Mouse (Mus musculus): Measurements from ENCODE around the gene Olfr1239. TPM values are rescaled to one million over a fixed set of nuclear protein-coding genes. Genes with fewer than 3 reads are reported as not detected.

Gene Olfr1239
- not detected in 2 replicates for polyA plus RNA-seq (2014; fragmentation: Nextera tagmentation; extraction: Ambion mirVana)

- H3K4me2 ChIP-seq (ENCODE audit: low read length), result no peak within 1 kb of the TSS
- H3K27me3 ChIP-seq (replicated peaks; ENCODE audit: control insufficient read depth, insufficient read depth, low read length), result no peaks in the 10 kb centered on the region
- no peak within 1 kb of the TSS for H3K9ac ChIP-seq (ENCODE audit: low read length)
- no peak within 1 kb of the TSS for H3K4me3 ChIP-seq (ENCODE audit: low read depth, low read length)
- no peaks in the 10 kb centered on the region for H3K9me3 ChIP-seq (replicated peaks; ENCODE audit: control insufficient read depth, low read length)
- no peaks in the 10 kb centered on the region for H3K4me1 ChIP-seq (ENCODE audit: control insufficient read depth, insufficient read depth, low read length)
- H3K36me3 ChIP-seq (ENCODE audit: control insufficient read depth, insufficient read depth, low read length), result no peaks in the 10 kb centered on the region
- DNase-seq (ENCODE audit: low spot score), result no peak
- ATAC-seq, result no peak
- H3K27ac ChIP-seq (ENCODE audit: low read depth, low read length), result no peak within 1 kb of the TSS
- 98% methylated on average over 2 of the region's 2 CpGs for WGBS
Observed at GRCm38 (mm10) chr2:89420307-89420706, at the start of gene Olfr1239. Olfr1239 (minus strand) TSS chr2:89420407.

GRCm38 (mm10) chr2:89442900-89443299, 22.7 kb upstream of the Olfr1239 start, which contains the start of gene Olfr1240:
Olfr1240 (minus strand) TSS chr2:89443000.
- Histone ChIP-seq H3K36me3 (ENCODE audit: control insufficient read depth, insufficient read depth, low read length) (no peaks in the 10 kb centered on the region), H3K9me3 (replicated peaks; ENCODE audit: control insufficient read depth, low read length) (no peaks in the 10 kb centered on the region), H3K9ac (ENCODE audit: low read length) (no peak within 1 kb of the TSS), H3K27ac (ENCODE audit: low read depth, low read length) (no peak within 1 kb of the TSS), H3K27me3 (replicated peaks; ENCODE audit: control insufficient read depth, insufficient read depth, low read length) (no peaks in the 10 kb centered on the region), H3K4me3 (ENCODE audit: low read depth, low read length) (no peak within 1 kb of the TSS), H3K4me1 (ENCODE audit: control insufficient read depth, insufficient read depth, low read length) (no peaks in the 10 kb centered on the region), H3K4me2 (ENCODE audit: low read length) (no peak within 1 kb of the TSS)
- ATAC-seq (no peak), DNase-seq (ENCODE audit: low spot score) (no peak)
- WGBS, result 89% methylated on average over 3 of the region's 3 CpGs

GRCm38 (mm10) chr2:89414557-89414956, 5.7 kb downstream of the Olfr1239 start:
- Histone ChIP-seq H3K36me3 (ENCODE audit: control insufficient read depth, insufficient read depth, low read length) (no peaks in the 10 kb centered on the region), H3K9ac (ENCODE audit: low read length) (no peak overlapping the region), H3K27me3 (replicated peaks; ENCODE audit: control insufficient read depth, insufficient read depth, low read length) (no peaks in the 10 kb centered on the region), H3K27ac (ENCODE audit: low read depth, low read length) (no peak overlapping the region), H3K4me1 (ENCODE audit: control insufficient read depth, insufficient read depth, low read length) (no peaks in the 10 kb centered on the region), H3K4me3 (ENCODE audit: low read depth, low read length) (no peak overlapping the region), H3K9me3 (replicated peaks; ENCODE audit: control insufficient read depth, low read length) (no peaks in the 10 kb centered on the region), H3K4me2 (ENCODE audit: low read length) (no peak overlapping the region)
- WGBS, result 54% methylated on average over 1 of the region's 1 CpGs
- ATAC-seq (no peak), DNase-seq (ENCODE audit: low spot score) (no peak)

- Histone ChIP-seq H3K4me1 (ENCODE audit: control insufficient read depth, insufficient read depth, low read length) (no peaks in the 10 kb centered on the region), H3K9me3 (replicated peaks; ENCODE audit: control insufficient read depth, low read length) (no peaks in the 10 kb centered on the region), H3K9ac (ENCODE audit: low read length) (no peak within 1 kb of the TSS), H3K27me3 (replicated peaks; ENCODE audit: control insufficient read depth, insufficient read depth, low read length) (no peaks in the 10 kb centered on the region), H3K4me2 (ENCODE audit: low read length) (no peak within 1 kb of the TSS), H3K36me3 (ENCODE audit: control insufficient read depth, insufficient read depth, low read length) (no peaks in the 10 kb centered on the region), H3K4me3 (ENCODE audit: low read depth, low read length) (no peak within 1 kb of the TSS), H3K27ac (ENCODE audit: low read depth, low read length) (no peak within 1 kb of the TSS)
- ATAC-seq (no peak), DNase-seq (ENCODE audit: low spot score) (no peak)
- WGBS, result 90% methylated on average over 2 of the region's 2 CpGs
Observed at GRCm38 (mm10) chr2:89409576-89409975, 10.6 kb downstream of the Olfr1239 start, which contains the start of gene Olfr1238. Olfr1238 (minus strand) TSS chr2:89409676.

GRCm38 (mm10) chr2:89400882-89401281, 19.3 kb downstream of the Olfr1239 start:
- no peaks in the 10 kb centered on the region for H3K4me1 ChIP-seq (ENCODE audit: control insufficient read depth, insufficient read depth, low read length)
- no peak overlapping the region for H3K9ac ChIP-seq (ENCODE audit: low read length)
- H3K36me3 ChIP-seq (ENCODE audit: control insufficient read depth, insufficient read depth, low read length), result no peaks in the 10 kb centered on the region
- WGBS, result 90% methylated on average over 1 of the region's 1 CpGs
- no peak overlapping the region for H3K4me2 ChIP-seq (ENCODE audit: low read length)
- no peak overlapping the region for H3K4me3 ChIP-seq (ENCODE audit: low read depth, low read length)
- H3K27ac ChIP-seq (ENCODE audit: low read depth, low read length), result no peak overlapping the region
- DNase-seq (ENCODE audit: low spot score) (no peak), ATAC-seq (no peak)
- no peaks in the 10 kb centered on the region for H3K9me3 ChIP-seq (replicated peaks; ENCODE audit: control insufficient read depth, low read length)
- no peaks in the 10 kb centered on the region for H3K27me3 ChIP-seq (replicated peaks; ENCODE audit: control insufficient read depth, insufficient read depth, low read length)

Other genes starting within 250 kb of the Olfr1239 start
- not detected in 2 replicates for gene Olfr1225, start 245.7 kb downstream of the Olfr1239 start, polyA plus RNA-seq (2014; fragmentation: Nextera tagmentation; extraction: Ambion mirVana)
- gene Olfr1226, start 220.4 kb downstream of the Olfr1239 start, polyA plus RNA-seq (2014; fragmentation: Nextera tagmentation; extraction: Ambion mirVana), result not detected in 2 replicates
- gene Olfr1228, start 166.3 kb downstream of the Olfr1239 start, polyA plus RNA-seq (2014; fragmentation: Nextera tagmentation; extraction: Ambion mirVana), result not detected in 2 replicates
- not detected in 2 replicates for gene Olfr1229, start 132.4 kb downstream of the Olfr1239 start, polyA plus RNA-seq (2014; fragmentation: Nextera tagmentation; extraction: Ambion mirVana)
- gene Olfr1230, start 123.1 kb downstream of the Olfr1239 start, polyA plus RNA-seq (2014; fragmentation: Nextera tagmentation; extraction: Ambion mirVana), result not detected in 2 replicates
- gene Olfr1231, start 113.3 kb downstream of the Olfr1239 start, polyA plus RNA-seq (2014; fragmentation: Nextera tagmentation; extraction: Ambion mirVana), result not detected in 2 replicates
- not detected in 2 replicates for gene Olfr1232, start 90.7 kb downstream of the Olfr1239 start, polyA plus RNA-seq (2014; fragmentation: Nextera tagmentation; extraction: Ambion mirVana)
- not detected in 2 replicates for gene Olfr1233, start 78.0 kb downstream of the Olfr1239 start, polyA plus RNA-seq (2014; fragmentation: Nextera tagmentation; extraction: Ambion mirVana)
- gene Olfr1234, start 55.5 kb downstream of the Olfr1239 start, polyA plus RNA-seq (2014; fragmentation: Nextera tagmentation; extraction: Ambion mirVana), result not detected in 2 replicates
- not detected in 2 replicates for gene Olfr1238, start 10.7 kb downstream of the Olfr1239 start, polyA plus RNA-seq (2014; fragmentation: Nextera tagmentation; extraction: Ambion mirVana)
- gene Olfr1240, start 22.6 kb upstream of the Olfr1239 start, polyA plus RNA-seq (2014; fragmentation: Nextera tagmentation; extraction: Ambion mirVana), result not detected in 2 replicates
- gene Olfr1241, start 66.7 kb upstream of the Olfr1239 start, polyA plus RNA-seq (2014; fragmentation: Nextera tagmentation; extraction: Ambion mirVana), result not detected in 2 replicates
- gene Olfr1242, start 77.9 kb upstream of the Olfr1239 start, polyA plus RNA-seq (2014; fragmentation: Nextera tagmentation; extraction: Ambion mirVana), result not detected in 2 replicates
- gene Olfr1243, start 111.1 kb upstream of the Olfr1239 start, polyA plus RNA-seq (2014; fragmentation: Nextera tagmentation; extraction: Ambion mirVana), result not detected in 2 replicates
- not detected in 2 replicates for gene Olfr1245, start 158.0 kb upstream of the Olfr1239 start, polyA plus RNA-seq (2014; fragmentation: Nextera tagmentation; extraction: Ambion mirVana)
- not detected in 2 replicates for gene Olfr1246, start 172.8 kb upstream of the Olfr1239 start, polyA plus RNA-seq (2014; fragmentation: Nextera tagmentation; extraction: Ambion mirVana)
- not detected in 2 replicates for gene Olfr1247, start 193.7 kb upstream of the Olfr1239 start, polyA plus RNA-seq (2014; fragmentation: Nextera tagmentation; extraction: Ambion mirVana)
- gene Olfr1248, start 197.8 kb upstream of the Olfr1239 start, polyA plus RNA-seq (2014; fragmentation: Nextera tagmentation; extraction: Ambion mirVana), result not detected in 2 replicates
- gene Olfr1249, start 214.6 kb upstream of the Olfr1239 start, polyA plus RNA-seq (2014; fragmentation: Nextera tagmentation; extraction: Ambion mirVana), result not detected in 2 replicates
- gene Olfr1250, start 241.1 kb upstream of the Olfr1239 start, polyA plus RNA-seq (2014; fragmentation: Nextera tagmentation; extraction: Ambion mirVana), result not detected in 2 replicates

All from forebrain, embryonic 14.5 days (tissue).